Mouse (Mus musculus) forebrain, postnatal 0 days (tissue): Measurements from ENCODE around the gene Ptp4a2. TPM values are rescaled to one million over a fixed set of nuclear protein-coding genes. Genes with fewer than 3 reads are reported as not detected.

Source experiments
- ATAC-seq: fragments of 200-750 bp; cut with Nextera tagmentation; 2 replicates; pipeline ENCODE4 v1.8.0; 2017; ENCODE audit warnings: mild to moderate bottlenecking, moderate library complexity
- DNase-seq: peaks from one replicate; pipeline ENCODE4 v3.0.0-alpha.2; 2015
- H3K27ac ChIP-seq: fragments of 300-500 bp; sonication (generic); 2 replicates; pipeline ENCODE4 v1.5.1; 2014; ENCODE audit warnings: low read depth, mild to moderate bottlenecking, antibody characterized with exemption, low read length, moderate library complexity, mixed read lengths
- H3K27me3 ChIP-seq: fragments of 300-500 bp; sonication (generic); 2 replicates; pipeline ENCODE4 v1.6.1; 2014; ENCODE audit warnings: mild to moderate bottlenecking, low read length, mixed read lengths; ENCODE audit not compliant: insufficient read depth
- H3K36me3 ChIP-seq: fragments of 300-500 bp; sonication (generic); 2 replicates; pipeline ENCODE4 v1.6.1; 2014; ENCODE audit warnings: mild to moderate bottlenecking, moderate library complexity; ENCODE audit not compliant: insufficient read depth
- H3K4me1 ChIP-seq: fragments of 300-500 bp; sonication (generic); 2 replicates; pipeline ENCODE4 v1.6.1; 2014; ENCODE audit warnings: antibody characterized with exemption; ENCODE audit not compliant: insufficient read depth
- H3K4me2 ChIP-seq: fragments of 300-500 bp; sonication (generic); 2 replicates; pipeline ENCODE4 v1.6.1; 2014; ENCODE audit warnings: low read depth, mild to moderate bottlenecking, moderate library complexity
- H3K4me3 ChIP-seq: fragments of 300-500 bp; sonication (generic); 2 replicates; pipeline ENCODE4 v1.5.1; 2014; ENCODE audit warnings: low read depth, low read length, mixed read lengths
- H3K9ac ChIP-seq: fragments of 300-500 bp; sonication (generic); 2 replicates; pipeline ENCODE4 v1.6.1; 2014; ENCODE audit warnings: mild to moderate bottlenecking
- H3K9me3 ChIP-seq: fragments of 300-500 bp; sonication (generic); 2 replicates; pipeline ENCODE4 v1.6.1; 2016; ENCODE audit warnings: low read length
- CTCF ChIP-seq: sonication (generic); IDR thresholded peaks from 2 replicates; pipeline ENCODE4 v1.5.1; 2016; ENCODE audit warnings: antibody characterized with exemption, control low read depth, low read depth
- WGBS: fragments of 180-500 bp; shearing (Covaris S2); extraction: QIAGEN DNeasy Blood & Tissue Kit; methylation state at CpG from one replicate; pipeline ENCODE4 v1.1.7; 2014; 5-methylcytosine and 5-hydroxymethylcytosine counted together
- polyA plus RNA-seq: library from polyadenylated mRNA; unstranded; fragments of >200 nt; fragmentation: Nextera tagmentation; extraction: Ambion mirVana; gene quantifications from 2 replicates; pipeline ENCODE4 v1.2.1, GENCODE M21; 2015
- total RNA-seq: library from RNA; depleted of rRNA; stranded (reverse); fragments of >200 nt; gene quantifications from 2 replicates; pipeline ENCODE4 v1.2.3, GENCODE M21; 2014

Gene Ptp4a2
- total and polyA plus RNA-seq, 2 experiments from 2014 or later: 131 to 270 TPM

DNA sequence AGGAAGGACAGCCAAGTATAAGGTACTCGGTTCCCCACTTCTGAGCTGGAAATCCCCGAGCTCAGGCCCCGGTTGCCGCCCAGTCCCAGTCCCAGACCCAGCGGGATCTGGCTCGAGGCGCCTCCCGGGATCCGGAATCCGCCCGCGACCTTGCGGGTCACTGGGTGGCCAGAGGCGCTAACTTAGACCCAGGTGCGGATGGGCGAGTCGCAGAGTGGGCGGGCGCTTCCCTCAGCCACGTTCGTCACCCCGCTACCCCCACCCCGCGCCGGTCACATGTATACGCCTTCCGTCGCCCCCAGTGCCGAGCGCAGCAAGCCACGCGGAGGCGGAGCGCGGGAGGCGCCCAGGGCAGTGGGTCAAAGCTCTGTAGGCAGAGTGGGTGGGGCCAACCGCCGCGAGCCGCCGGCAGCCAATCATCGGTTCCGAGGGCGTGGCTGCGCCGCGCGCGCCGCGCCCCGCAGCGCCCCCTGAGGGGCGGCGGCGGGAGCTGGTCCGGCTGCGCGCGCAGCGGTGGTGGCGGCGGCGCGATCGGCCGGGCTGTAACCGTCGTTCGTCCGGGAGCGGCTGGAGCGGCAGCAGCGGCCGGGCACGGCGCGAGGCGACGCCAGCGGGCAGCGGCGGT lies 8.8 kb downstream of the Ptp4a2 start:
- TF ChIP-seq CTCF: peak; percentile 27
- Histone ChIP-seq H3K27ac (peak overlapping the region; percentile 87), H3K4me1 (peaks cover 14% of the 10 kb centered on the region), H3K4me3 (peak overlapping the region; percentile 98), H3K27me3 (no peaks in the 10 kb centered on the region), H3K9me3 (no peaks in the 10 kb centered on the region), H3K4me2 (peak overlapping the region; percentile 77), H3K9ac (peak overlapping the region; percentile 79), H3K36me3 (no peaks in the 10 kb centered on the region)
- peak; percentile 94 for ATAC-seq
- under 1% methylated on average over 62 of the region's 83 CpGs for WGBS
- peak; percentile 93 for DNase-seq

DNA sequence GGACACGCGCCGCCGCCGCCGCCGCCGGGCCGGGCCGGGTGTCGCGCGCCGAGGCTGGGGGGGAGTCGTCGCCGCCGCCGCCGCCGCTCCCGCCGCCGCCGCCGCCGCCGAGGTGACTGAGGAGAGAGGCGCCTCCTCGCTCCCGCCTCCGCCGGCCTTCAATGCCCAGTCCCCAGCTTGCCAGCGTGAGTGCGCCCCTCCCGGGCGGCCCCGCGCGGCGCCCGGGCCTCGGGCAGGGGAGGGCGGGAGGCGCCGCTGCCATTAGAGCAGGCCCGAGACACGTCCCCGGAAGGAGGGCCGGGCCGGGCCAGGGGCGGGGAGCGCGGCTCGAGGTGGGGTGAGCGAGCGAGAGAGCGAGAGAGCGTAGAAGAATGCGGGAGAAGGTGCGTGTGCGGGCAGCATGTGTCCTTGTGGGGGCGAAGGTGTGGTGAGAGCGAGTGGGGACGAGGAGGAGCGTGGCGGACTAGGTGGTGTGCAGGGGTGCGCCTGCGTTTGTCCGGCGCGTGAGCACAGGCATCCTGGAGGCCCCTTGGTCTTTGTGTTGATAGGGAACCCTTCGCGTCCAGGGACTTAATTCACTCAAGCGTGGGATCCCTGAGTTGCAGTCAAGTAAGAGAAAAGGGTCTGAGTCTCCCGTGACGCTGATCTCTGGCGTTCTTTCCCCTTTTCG lies 9.5 kb downstream of the Ptp4a2 start:
- Histone ChIP-seq H3K27me3 (no peaks in the 10 kb centered on the region), H3K4me2 (peak overlapping the region; percentile 77), H3K36me3 (no peaks in the 10 kb centered on the region), H3K27ac (peak overlapping the region; percentile 87), H3K9me3 (no peaks in the 10 kb centered on the region), H3K4me3 (peak overlapping the region; percentile 98), H3K9ac (peak overlapping the region; percentile 79), H3K4me1 (peaks cover 14% of the 10 kb centered on the region)
- ATAC-seq (peak; percentile 78), DNase-seq (peak; percentile 74)
- TF ChIP-seq CTCF: no peak
- WGBS: 2% methylated on average over 58 of the region's 79 CpGs

GRCm38 (mm10) chr4:129821087-129821616 lies 10.1 kb downstream of the Ptp4a2 start:
- ATAC-seq (no peak), DNase-seq (peak; percentile 18)
- Histone ChIP-seq H3K4me3 (peak overlapping the region; percentile 98), H3K27me3 (no peaks in the 10 kb centered on the region), H3K9me3 (no peaks in the 10 kb centered on the region), H3K4me1 (peaks cover 14% of the 10 kb centered on the region), H3K4me2 (peak overlapping the region; percentile 77), H3K9ac (peak overlapping the region; percentile 79), H3K36me3 (no peaks in the 10 kb centered on the region), H3K27ac (no peak overlapping the region; the same call in 1 of the 2 replicates)
- under 1% methylated on average over 16 of the region's 16 CpGs for WGBS
- TF ChIP-seq CTCF: no peak

- Histone ChIP-seq H3K27ac (no peak overlapping the region), H3K27me3 (no peaks in the 10 kb centered on the region), H3K4me1 (peaks cover 14% of the 10 kb centered on the region), H3K36me3 (no peaks in the 10 kb centered on the region), H3K4me2 (peak overlapping the region; percentile 77), H3K4me3 (0 out of 2 replicates have a peak overlapping the region, but pooled peaks have one; percentile 98), H3K9ac (no peak overlapping the region), H3K9me3 (no peaks in the 10 kb centered on the region)
- ATAC-seq (no peak), DNase-seq (no peak)
- WGBS: 59% methylated on average over 3 of the region's 3 CpGs
- TF ChIP-seq CTCF: no peak
These were observed 11.3 kb downstream of the Ptp4a2 start for GRCm38 (mm10) chr4:129822324-129822723.

- no peaks in the 10 kb centered on the region for H3K9me3 ChIP-seq
- no peak overlapping the region for H3K4me3 ChIP-seq
- H3K4me2 ChIP-seq: no peak overlapping the region
- ATAC-seq (no peak), DNase-seq (no peak)
- no peaks in the 10 kb centered on the region for H3K36me3 ChIP-seq
- H3K27me3 ChIP-seq: no peaks in the 10 kb centered on the region
- H3K4me1 ChIP-seq: peaks cover 14% of the 10 kb centered on the region
- H3K27ac ChIP-seq: no peak overlapping the region
- TF ChIP-seq CTCF: no peak
- H3K9ac ChIP-seq: no peak overlapping the region
- 85% methylated on average over 4 of the region's 4 CpGs for WGBS
These were observed 12.3 kb downstream of the Ptp4a2 start for GRCm38 (mm10) chr4:129823216-129823810.

GRCm38 (mm10) chr4:129827611-129828010 lies 16.6 kb downstream of the Ptp4a2 start:
- no peak for ATAC-seq
- Histone ChIP-seq H3K27me3 (no peaks in the 10 kb centered on the region), H3K9me3 (no peaks in the 10 kb centered on the region), H3K4me3 (no peak overlapping the region), H3K9ac (no peak overlapping the region), H3K4me1 (peaks cover 2% of the 10 kb centered on the region), H3K27ac (no peak overlapping the region), H3K4me2 (no peak overlapping the region), H3K36me3 (no peaks in the 10 kb centered on the region)
- no peak for DNase-seq
- no peak for TF ChIP-seq CTCF
- 91% methylated on average over 3 of the region's 3 CpGs for WGBS

- no peak overlapping the region for H3K9ac ChIP-seq
- no peak overlapping the region for H3K4me2 ChIP-seq
- WGBS: 63% methylated on average over 3 of the region's 3 CpGs
- TF ChIP-seq CTCF: no peak
- no peaks in the 10 kb centered on the region for H3K4me1 ChIP-seq
- DNase-seq: no peak
- H3K4me3 ChIP-seq: no peak overlapping the region
- no peaks in the 10 kb centered on the region for H3K9me3 ChIP-seq
- H3K27me3 ChIP-seq: no peaks in the 10 kb centered on the region
- no peak for ATAC-seq
- H3K36me3 ChIP-seq: no peaks in the 10 kb centered on the region
- no peak overlapping the region for H3K27ac ChIP-seq
These were observed 17.1 kb downstream of the Ptp4a2 start for GRCm38 (mm10) chr4:129828081-129828480.
